Mouse (Mus musculus) telencephalon, adult 2 months (tissue): ENCODE data around the gene Lamc3.
A peak's percentile ranks its signal among the peaks of the same experiment; 100 is the strongest.

Source experiments
- DNase-seq: peaks from one replicate; pipeline ENCODE4 v3.0.0-alpha.2; 2011; ENCODE audit warnings: low read depth, low spot score

The Lamc3 gene

DNA sequence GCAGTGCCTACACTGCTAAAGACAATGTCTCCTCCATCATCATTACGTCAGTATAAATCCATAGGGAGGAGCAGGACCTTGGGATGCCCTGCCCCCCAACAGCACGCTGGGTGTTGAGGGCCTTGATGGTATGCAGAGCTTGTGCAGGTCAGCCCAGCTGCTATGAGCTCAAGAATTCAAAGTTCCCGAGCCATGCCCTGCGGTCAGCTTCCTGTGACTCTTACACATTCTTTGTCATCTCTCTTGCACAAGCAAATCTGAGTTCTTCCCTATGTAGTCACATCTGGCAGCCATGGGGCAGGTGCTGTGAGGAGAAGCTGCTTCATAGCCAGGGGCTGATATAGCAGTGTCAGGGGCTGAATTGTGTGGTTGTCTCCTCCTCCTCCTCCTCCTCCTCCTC is 48.0 kb downstream of the Lamc3 start:
- DNase-seq: no peak

DNA sequence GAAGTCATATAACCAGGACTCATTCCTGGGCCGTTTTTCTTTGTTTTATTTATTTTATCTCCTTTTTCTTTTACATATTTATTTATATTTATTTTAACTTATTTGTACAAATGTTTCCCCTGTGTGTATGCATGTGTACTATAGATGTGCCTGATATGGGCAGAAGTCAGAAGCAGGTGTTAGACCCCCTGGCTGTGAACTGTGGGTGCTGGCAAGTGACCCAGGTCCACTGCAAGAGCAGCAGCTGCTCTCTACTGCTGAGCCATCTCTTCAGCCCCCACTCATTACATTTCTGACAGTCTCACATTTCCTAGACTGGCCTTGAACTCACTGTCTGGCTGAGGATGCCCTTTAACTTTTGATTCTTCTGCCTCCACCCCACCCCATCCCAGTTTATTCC is 51.2 kb downstream of the Lamc3 start:
- DNase-seq: no peak

DNA sequence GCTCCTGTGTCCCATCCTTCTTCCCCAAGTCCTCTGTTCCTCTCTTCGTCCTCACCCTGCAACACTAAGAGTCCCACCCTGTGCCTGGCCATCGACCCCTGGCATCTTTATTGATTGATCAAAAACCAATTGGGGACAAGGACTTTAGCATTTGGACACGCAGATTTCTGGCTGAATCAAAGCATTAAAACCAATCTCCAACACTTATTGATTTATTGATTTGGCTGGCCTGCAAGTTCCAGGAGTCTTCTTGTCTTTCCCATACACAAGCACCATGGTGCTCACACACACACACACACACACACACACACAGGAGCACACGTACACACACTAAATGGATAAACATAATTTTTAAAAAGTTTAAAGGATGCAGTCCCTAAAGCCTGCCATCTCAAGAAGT is 55.9 kb downstream of the Lamc3 start:
- no peak for DNase-seq

DNA sequence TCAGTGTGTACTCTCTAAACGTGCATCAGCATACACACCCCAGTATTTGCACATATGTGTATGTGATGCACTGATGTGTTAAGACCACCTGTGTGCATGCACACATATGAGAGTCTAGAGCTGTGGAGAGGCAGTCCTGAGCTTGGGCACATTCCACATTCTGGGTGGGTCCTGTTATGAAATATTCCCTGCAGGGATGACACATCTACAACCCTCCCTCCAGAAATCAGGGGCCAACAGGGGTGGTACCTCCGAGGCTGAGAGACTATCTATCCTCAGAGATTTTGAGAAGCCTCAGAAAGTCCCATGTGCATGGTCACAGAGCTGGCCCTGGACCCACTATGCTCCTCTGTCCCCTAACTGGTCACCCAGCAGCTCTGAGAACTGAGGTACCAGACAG is 58.5 kb downstream of the Lamc3 start:
- no peak for DNase-seq

DNA sequence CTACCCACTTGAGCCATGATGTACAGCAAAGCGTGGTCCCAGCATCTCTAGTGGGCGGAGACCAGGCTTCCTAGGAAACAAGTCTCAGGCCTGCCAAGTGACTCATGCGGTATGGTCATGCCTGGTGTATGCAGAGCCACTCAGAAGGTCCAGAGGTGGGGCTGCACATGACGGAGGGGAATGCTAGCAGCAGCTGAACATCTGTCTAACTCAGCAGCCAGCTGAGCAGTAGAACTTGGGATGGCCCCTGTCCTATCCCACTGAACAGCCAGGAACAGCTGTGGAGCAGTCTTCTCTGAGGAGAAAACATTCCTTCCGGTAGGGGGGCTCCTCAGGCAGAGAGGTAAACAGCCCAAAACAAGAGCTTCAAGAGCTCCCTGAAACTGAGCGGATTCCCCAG is 61.3 kb downstream of the Lamc3 start:
- DNase-seq: no peak

DNA sequence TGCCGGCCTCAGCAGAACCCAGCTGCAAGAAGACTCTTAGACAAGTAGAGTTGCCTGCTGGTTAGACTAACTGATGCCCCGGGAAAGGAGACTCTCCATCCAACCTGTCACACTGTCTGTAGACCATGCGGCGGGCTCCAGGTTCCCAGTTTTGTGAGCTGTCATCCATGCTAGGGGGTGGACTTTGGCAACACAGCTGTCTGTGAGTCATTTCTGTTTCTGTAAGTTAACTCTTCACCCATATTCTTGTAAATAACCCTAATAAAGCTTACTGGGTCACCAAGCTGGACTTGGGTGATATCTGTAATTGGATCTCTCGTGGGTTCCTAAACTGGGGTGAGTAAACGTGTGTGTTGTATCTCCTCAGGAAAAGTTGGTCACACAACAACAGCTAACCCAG is 61.7 kb downstream of the Lamc3 start:
- no peak for DNase-seq

DNA sequence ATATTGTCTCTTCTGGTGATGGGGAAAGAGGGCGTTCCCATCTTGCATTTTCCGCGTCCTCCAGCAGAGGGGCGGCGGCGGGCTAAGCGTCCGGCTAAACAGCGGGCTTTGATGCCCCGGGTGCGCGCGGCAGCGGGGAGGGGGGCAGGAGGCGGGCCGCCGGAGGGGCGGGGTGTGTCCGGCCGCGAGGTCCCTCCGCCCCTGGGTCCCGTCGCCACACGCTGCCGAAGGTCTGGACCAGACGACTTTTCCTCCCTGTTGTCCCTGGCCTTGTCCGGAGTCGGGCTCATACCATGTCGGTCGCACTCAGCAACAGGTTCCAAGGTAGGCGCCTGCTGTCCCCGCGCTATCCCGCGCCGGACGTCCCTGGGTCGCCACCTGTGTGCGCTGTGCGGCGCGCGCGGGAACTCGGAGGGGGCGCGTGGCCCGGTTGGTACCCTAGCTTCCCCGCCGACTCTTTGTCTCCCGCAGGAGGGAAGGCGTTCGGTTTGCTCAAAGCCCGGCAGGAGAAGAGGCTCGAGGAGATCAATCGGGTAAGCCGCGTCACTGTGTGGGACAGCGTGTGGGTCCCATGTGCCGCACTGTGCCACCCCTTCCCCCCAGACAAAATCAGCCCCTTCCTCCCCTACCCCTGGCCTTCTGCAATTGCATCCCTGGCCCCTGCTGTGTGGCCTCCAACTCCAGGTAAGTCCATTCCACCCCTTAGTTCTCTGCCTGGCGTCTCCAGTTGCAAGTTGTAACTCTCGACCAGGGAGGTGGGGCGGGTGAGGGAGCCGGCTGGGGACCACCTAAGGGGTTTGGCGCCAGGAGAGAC is 63.2 kb downstream of the Lamc3 start, which contains the start of gene Aif1l:
TSS of gene Aif1l (plus strand) at position 82 of the 814 bp plus-strand sequence.
- DNase-seq: no peak

DNA sequence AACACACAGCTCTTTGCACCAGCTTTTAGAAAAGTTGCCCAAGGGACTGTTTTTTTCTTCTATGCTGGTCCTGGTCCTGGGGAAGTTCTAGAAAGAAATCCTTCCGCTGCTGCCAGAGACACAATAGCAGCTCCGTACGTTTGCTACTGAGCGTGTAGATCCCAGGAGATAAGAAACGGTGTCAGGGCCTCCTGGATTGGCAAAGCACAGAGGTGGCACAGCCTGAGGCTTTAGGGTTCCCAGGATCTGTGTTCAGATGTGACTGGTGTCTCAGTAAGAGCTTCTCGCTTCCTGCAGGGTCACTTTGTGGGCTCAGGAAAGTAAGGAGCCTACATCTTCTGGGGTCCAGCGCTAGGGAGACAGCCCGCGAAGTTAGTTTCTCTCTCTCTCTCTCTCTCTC is 63.9 kb downstream of the Lamc3 start:
- no peak for DNase-seq

DNA sequence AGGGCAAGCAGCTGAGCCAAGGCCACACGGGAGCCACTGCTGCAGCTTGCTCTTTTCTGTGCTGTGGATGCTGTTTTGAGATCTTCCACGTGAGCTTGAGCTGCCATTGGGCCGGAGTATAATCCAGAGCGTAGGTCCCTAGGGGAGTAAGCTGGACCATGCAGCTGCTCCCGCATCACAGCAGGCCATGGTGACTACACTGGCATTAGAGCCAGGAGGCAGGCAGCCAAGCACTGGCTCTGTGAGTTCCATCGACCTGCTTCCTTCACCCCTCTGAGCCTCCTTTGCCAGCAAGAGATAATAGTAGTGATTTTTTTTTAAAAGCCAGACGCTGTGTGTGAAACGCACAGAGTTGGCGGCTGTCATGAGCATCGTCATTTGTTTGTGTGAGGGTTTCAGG is 65.1 kb downstream of the Lamc3 start:
- no peak for DNase-seq

DNA sequence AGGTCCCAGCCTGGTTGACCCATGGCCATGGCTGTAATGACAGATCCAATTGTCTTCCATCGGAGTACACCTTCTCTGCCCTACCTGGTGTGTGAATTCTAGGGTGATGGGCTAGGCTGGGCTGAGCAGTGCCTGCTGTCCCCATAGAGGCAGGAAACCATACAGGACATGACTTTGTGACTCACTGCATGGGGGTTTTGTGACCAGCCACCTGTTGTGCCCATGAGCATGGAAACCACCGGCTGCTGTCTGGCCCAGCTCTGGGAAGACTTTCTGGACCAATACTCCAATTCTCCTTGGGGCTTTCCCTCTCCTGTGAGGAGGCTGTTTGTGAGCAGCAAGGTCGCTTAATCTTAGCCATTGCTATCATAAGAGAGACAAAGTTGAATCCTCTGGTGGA is 65.6 kb downstream of the Lamc3 start:
- no peak for DNase-seq

DNA sequence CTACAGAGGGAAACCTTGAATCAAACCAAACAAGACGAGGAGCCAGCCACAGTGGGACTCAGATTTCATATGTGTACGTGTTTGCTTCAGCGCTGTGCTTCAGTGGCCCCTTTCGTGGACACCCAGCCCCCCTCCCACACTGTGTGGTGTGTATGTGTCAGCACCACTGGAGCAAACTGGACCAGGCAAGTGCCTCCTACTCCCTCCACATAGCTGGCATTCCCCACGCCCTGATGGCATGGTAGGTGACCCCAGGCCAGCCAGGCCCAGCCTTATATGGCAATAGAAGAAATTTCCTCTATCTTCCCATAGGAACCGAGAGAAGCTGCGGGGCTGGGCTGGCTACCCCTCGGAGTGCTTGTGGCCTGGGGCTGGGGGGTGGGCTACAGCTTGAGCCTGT is 66.6 kb downstream of the Lamc3 start:
- DNase-seq: no peak

DNA sequence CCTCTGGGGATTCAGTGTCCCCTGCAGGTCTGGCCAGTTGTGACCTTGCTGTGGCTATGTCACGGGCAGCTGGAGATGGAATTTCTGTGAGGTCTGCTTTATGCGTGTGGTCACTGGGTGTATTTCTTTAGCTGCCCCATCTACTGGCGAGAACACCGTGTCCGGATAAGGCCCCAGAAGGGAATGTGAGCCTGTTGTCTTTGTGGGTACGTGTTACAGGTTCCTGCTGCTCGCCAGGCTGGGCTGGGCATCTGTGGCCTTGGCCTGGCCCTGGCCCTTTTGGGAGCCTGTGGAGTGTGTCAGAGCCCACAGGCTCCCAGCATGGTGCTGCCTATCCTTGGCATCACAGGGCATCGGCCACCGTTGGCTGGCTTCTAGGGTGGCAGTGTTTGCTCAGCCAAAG is 67.7 kb downstream of the Lamc3 start:
- DNase-seq: no peak

DNA sequence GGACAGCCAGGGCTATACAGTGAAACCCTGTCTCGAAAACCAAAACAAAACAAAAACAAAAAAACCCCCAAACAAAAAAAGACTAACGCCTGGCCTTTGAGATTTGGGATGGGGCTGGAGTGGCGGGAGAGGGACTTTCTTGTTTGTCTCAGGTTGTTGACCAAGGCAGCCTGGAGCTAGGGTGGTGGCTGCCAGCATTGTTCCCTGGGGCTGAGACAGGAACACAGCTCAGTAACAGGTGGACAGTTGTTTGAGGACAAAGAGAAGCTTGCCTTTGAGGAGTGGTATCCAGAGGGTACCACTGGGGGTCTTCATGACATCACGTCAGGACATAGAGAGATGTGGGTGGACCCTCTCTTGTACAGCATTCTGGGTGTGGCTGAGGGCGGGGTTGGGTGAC is 68.6 kb downstream of the Lamc3 start:
- DNase-seq: no peak

DNA sequence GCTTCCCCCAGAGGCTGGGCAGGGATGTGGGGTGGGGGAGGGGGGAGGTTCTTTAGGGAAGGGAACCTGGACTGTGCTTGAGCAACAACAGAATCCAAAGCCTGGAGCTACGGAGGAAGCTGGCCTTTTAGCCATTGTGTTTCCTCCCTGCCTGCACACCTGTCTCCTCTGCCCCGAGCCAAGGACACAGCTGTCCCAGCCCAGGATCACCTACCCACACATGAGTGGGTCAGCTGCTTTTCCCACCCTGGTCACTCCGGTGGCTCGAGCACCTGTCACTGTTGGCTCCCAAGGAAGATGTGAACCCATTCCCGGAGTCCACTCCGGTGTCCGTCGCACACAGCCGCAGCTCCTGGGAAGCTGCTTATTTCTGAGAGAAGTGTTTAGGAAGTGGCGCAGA is 70.1 kb downstream of the Lamc3 start:
- no peak for DNase-seq

DNA sequence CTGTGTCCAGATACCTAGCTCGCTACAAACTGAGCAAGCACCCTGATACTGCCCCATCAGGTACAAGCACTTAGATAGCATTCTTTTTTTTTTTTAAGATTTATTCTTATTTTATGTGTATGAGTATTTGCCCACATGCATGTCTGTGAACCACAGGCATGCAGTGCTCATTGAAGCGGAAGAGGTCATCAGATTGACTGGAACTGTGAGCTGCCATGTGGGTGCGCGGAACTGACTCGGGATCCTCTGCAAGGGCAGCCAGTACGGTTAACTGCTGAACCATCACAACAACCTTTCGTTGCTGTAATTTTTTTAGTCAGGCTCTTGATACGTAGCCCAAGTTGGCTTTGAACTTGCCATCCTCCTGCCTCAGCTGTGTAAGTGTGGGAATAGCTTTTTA is 73.9 kb downstream of the Lamc3 start:
- DNase-seq: no peak

DNA sequence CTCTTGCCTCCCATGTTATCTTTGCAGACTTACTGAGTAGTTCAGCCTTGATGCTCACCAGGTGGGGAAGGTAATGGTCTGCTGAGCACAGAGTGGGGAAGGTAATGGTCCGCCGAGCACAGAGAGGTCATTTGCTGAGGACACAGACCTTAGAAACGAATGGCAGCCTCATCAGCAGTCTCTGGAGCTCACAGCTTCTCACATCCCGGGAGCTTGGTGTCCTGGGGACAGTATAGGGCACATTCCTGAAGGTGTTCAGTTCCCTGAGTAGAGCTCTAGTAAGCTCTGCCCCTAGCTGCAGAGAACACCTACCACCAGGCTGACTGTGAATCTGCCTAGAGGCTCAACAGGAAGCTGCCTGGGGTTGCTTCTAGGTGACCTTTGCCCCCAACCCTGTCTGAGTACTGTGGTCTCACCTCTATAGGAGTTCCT is 74.7 kb downstream of the Lamc3 start:
- no peak for DNase-seq

DNA sequence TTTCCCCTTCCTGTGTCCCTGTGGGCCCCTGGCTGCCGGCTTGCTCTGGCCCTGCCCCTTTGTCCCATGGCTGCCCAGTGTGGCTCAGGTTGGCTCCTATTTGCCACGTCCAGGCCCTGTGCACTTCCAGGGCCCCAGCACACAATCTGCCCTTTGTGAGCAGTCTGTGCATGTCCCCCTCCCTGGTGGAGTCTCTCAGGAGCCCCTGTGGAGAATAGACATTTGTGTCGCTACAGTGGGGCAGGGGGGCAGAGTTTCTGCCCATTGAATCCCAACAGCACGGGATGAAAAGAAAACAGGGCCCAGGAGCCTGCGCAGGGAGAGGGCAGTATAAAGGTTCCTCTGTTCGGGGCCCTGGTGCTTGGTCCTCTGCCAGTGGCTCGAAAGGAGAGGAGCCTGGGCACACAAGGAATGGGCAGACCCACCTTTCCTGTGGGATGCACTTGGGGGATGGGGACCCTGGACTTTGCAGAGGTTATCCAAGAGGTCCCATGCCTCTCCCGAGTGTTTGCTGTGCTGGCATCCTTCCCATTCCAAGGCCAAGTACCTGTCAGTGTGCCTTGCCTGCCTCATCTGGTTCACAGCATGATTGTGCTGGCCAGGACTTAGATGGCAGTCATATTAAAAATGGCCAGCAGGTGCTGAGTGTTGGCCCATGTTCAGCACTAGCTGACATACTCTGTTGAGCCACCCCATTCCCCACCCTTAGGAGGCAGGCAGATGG is 75.6 kb downstream of the Lamc3 start:
- peak; percentile 47 for DNase-seq

DNA sequence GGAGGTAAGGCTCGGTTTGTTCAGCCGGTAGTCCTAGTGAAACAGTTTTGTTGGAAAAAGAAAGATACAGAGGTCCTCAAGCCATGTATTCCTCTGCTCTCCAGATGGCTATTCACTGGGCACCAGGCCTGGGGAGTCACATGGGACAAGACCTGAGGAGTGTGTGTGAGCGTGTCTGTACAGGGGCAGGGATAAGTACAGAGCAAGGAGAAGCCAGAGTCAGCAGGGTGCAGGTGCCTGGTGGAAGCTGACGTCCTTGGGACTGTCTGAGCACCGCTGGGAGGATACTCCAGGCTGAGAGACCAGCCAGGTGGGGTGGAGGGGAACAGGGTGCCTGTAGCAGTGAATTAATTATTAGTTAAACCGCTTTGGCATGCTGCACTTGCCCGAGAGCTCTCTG is 76.4 kb downstream of the Lamc3 start:
- DNase-seq: no peak

DNA sequence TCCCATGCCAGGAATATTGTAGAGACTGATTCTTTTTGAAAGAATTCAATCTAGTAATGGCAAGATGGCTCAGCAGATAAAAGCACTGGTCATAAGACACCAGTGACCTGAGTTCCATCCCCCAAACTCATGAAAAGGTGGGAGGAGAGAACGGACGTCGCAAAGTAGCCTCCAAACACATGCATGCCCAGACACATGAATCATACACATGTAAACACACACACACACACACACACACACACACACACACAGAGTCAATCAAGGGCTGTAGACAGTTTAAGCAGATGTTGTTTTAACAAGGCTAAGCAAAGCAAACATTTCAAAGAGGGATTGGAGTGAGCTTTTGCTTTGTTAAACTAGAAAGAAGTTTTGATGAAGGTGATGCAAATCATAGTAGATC is 77.1 kb downstream of the Lamc3 start:
- DNase-seq: no peak

DNA sequence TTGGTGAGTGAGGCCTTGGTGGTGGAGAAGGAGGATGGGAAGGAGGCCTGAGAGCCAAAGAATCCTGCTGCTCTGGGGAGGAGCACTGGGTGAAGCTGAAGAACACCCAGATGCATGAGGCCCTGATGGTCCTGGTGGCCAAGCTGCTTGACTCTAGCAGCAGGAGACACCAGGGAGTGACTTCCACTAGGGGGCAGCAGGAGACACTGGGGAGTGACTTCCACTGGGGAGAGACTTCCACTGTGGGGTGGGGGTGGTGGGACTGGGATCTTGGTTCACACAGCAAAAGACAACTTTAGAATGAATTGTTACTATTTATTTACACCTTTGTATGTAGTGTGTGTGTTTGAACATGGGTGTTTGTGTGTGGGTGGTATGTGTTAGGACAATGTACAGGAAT is 78.0 kb downstream of the Lamc3 start:
- DNase-seq: no peak

DNA sequence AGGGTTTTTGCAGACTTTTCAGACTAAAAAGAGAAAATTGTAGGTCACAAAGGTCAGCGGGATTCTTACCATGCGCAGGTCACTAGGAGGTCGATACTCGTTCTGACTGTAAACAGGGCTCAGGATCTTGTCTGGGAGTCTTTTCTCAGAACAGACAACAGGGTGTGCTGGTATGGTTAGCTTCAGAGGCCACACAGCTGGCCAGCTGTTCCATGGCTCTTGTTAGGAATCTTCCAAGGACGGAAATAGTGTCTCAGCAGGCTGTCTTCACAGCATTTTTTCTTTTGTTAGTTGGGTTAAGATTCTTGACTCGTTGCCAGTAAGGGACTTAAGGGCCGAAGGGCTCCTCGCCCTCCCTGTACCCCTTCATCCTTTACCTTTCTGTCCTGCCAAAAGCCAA is 79.7 kb downstream of the Lamc3 start:
- DNase-seq: no peak

DNA sequence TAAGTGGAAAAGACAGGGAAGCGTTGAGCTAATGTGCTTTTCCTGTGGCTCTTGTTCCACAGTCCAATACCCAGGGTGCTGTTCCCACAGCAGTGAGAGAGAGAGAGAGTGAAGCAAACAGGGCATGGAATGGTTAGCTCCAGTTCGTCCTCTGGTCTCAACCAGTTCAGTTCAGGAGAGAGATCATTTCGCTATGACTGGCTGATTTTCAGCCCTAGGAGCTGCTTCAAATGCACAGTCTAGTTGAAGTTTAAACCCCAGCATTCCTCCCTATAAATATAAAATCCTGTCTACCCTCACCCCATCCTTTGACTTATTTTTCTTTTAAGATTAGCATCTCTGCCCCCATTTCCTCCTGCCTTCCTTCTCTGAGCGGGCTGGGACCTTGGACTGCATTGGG is 85.5 kb downstream of the Lamc3 start:
- no peak for DNase-seq

DNA sequence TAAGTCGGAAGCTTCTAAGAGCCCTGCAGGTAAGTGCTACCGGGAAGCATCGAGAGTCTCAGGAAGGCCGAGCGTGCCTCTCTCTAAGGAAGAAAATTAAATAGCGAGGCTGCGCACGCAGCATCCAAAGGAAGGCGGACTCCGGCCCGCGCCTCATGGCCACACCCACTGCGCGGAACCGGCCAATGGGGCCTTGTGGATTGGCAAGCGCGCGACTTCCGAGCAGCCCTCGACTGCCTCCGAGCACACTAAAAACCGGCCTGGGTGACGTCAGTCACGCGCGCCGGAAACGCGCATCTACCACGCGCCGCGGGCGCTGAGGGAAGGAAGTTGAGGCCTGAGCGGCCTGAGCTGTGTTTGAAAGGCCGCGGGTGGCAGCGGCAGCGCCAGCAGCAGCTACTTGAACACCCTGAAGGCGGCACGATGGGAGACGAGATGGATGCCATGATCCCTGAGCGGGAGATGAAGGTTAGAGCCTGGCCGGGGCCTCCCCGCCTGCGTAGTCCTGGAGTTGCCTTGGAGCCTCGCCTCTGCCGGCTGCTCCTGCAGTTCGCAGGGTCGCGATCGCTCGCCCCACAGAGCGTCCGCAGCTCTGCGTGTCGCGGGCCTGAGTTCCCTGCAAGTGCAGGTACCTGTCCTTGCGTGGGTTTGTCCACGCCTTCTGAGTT is 87.2 kb downstream of the Lamc3 start, which contains the start of gene Nup214:
TSS of gene Nup214 (plus strand) at position 296 of the 668 bp plus-strand sequence.
- DNase-seq: peak; percentile 98
